Mouse (Mus musculus): ENCODE measurements around the gene Nek7. TPM values are rescaled to one million over a fixed set of nuclear protein-coding genes. Genes with fewer than 3 reads are reported as not detected.

The Nek7 gene
- polyA plus RNA-seq, 1 experiment from 2014 or later, result 44.7 TPM

GRCm38 (mm10) chr1:138507446-138508043 lies 112.4 kb downstream of the Nek7 start:
- Histone ChIP-seq H3K27me3 (ENCODE audit: control insufficient read depth, insufficient read depth, low read length) (no peaks in the 10 kb centered on the region), H3K4me3 (ENCODE audit: low read depth, low read length) (no peak overlapping the region), H3K9ac (replicated peaks; ENCODE audit: low read depth, low read length) (no peak overlapping the region), H3K9me3 (ENCODE audit: control insufficient read depth, low read depth, low read length) (no peaks in the 10 kb centered on the region), H3K4me1 (ENCODE audit: control insufficient read depth, insufficient read depth, low read length) (0 out of 2 replicates have a peak, but pooled peaks cover 2% of the 10 kb centered on the region), H3K36me3 (ENCODE audit: control insufficient read depth, insufficient read depth, low read length) (no peaks in the 10 kb centered on the region), H3K4me2 (replicated peaks; ENCODE audit: low read depth, low read length) (no peak overlapping the region), H3K27ac (ENCODE audit: low read length) (no peak overlapping the region)
- no peak for ATAC-seq (ENCODE audit: insufficient number of reproducible peaks, insufficient read depth, low FRiP score, low read depth)
- WGBS, result 62% methylated on average over 13 of the region's 13 CpGs

- Histone ChIP-seq H3K9me3 (ENCODE audit: control insufficient read depth, low read depth, low read length) (no peaks in the 10 kb centered on the region), H3K27ac (ENCODE audit: low read length) (no peak overlapping the region), H3K27me3 (ENCODE audit: control insufficient read depth, insufficient read depth, low read length) (no peaks in the 10 kb centered on the region), H3K4me3 (ENCODE audit: low read depth, low read length) (no peak overlapping the region), H3K9ac (replicated peaks; ENCODE audit: low read depth, low read length) (no peak overlapping the region), H3K4me1 (ENCODE audit: control insufficient read depth, insufficient read depth, low read length) (0 out of 2 replicates have a peak, but pooled peaks cover 2% of the 10 kb centered on the region), H3K4me2 (replicated peaks; ENCODE audit: low read depth, low read length) (no peak overlapping the region), H3K36me3 (ENCODE audit: control insufficient read depth, insufficient read depth, low read length) (no peaks in the 10 kb centered on the region)
- 40% methylated on average over 4 of the region's 4 CpGs for WGBS
- ATAC-seq (ENCODE audit: insufficient number of reproducible peaks, insufficient read depth, low FRiP score, low read depth), result no peak
These were observed 112.9 kb downstream of the Nek7 start for GRCm38 (mm10) chr1:138507014-138507413.

- ATAC-seq (ENCODE audit: insufficient number of reproducible peaks, insufficient read depth, low FRiP score, low read depth), result no peak
- Histone ChIP-seq H3K4me3 (ENCODE audit: low read depth, low read length) (no peak overlapping the region), H3K4me2 (replicated peaks; ENCODE audit: low read depth, low read length) (no peak overlapping the region), H3K27ac (ENCODE audit: low read length) (no peak overlapping the region), H3K9me3 (ENCODE audit: control insufficient read depth, low read depth, low read length) (no peaks in the 10 kb centered on the region), H3K9ac (replicated peaks; ENCODE audit: low read depth, low read length) (no peak overlapping the region), H3K27me3 (ENCODE audit: control insufficient read depth, insufficient read depth, low read length) (no peaks in the 10 kb centered on the region), H3K36me3 (ENCODE audit: control insufficient read depth, insufficient read depth, low read length) (no peaks in the 10 kb centered on the region), H3K4me1 (ENCODE audit: control insufficient read depth, insufficient read depth, low read length) (0 out of 2 replicates have a peak, but pooled peaks cover 2% of the 10 kb centered on the region)
- WGBS, result 44% methylated on average over 5 of the region's 5 CpGs
These were observed 115.7 kb downstream of the Nek7 start for GRCm38 (mm10) chr1:138504228-138504627.

GRCm38 (mm10) chr1:138500691-138501090 lies 119.2 kb downstream of the Nek7 start:
- Histone ChIP-seq H3K4me1 (ENCODE audit: control insufficient read depth, insufficient read depth, low read length) (peaks cover 3% of the 10 kb centered on the region; the same call in 1 of the 2 replicates), H3K9ac (replicated peaks; ENCODE audit: low read depth, low read length) (no peak overlapping the region), H3K27ac (ENCODE audit: low read length) (no peak overlapping the region), H3K36me3 (ENCODE audit: control insufficient read depth, insufficient read depth, low read length) (no peaks in the 10 kb centered on the region), H3K4me2 (replicated peaks; ENCODE audit: low read depth, low read length) (no peak overlapping the region), H3K4me3 (ENCODE audit: low read depth, low read length) (no peak overlapping the region), H3K9me3 (ENCODE audit: control insufficient read depth, low read depth, low read length) (no peaks in the 10 kb centered on the region), H3K27me3 (ENCODE audit: control insufficient read depth, insufficient read depth, low read length) (no peaks in the 10 kb centered on the region)
- WGBS, result 71% methylated on average over 6 of the region's 6 CpGs
- no peak for ATAC-seq (ENCODE audit: insufficient number of reproducible peaks, insufficient read depth, low FRiP score, low read depth)

- H3K4me2 ChIP-seq (replicated peaks; ENCODE audit: low read depth, low read length), result no peak overlapping the region
- no peak overlapping the region for H3K9ac ChIP-seq (replicated peaks; ENCODE audit: low read depth, low read length)
- no peak for ATAC-seq (ENCODE audit: insufficient number of reproducible peaks, insufficient read depth, low FRiP score, low read depth)
- no peaks in the 10 kb centered on the region for H3K36me3 ChIP-seq (ENCODE audit: control insufficient read depth, insufficient read depth, low read length)
- H3K27me3 ChIP-seq (ENCODE audit: control insufficient read depth, insufficient read depth, low read length), result no peaks in the 10 kb centered on the region
- H3K9me3 ChIP-seq (ENCODE audit: control insufficient read depth, low read depth, low read length), result no peaks in the 10 kb centered on the region
- peaks cover 3% of the 10 kb centered on the region; the same call in 1 of the 2 replicates for H3K4me1 ChIP-seq (ENCODE audit: control insufficient read depth, insufficient read depth, low read length)
- no peak overlapping the region for H3K4me3 ChIP-seq (ENCODE audit: low read depth, low read length)
- WGBS, result 33% methylated on average over 10 of the region's 10 CpGs
- H3K27ac ChIP-seq (ENCODE audit: low read length), result no peak overlapping the region
These were observed 119.8 kb downstream of the Nek7 start for GRCm38 (mm10) chr1:138500155-138500554.

- Histone ChIP-seq H3K27ac (ENCODE audit: low read length) (no peak overlapping the region), H3K27me3 (ENCODE audit: control insufficient read depth, insufficient read depth, low read length) (no peaks in the 10 kb centered on the region), H3K4me2 (replicated peaks; ENCODE audit: low read depth, low read length) (no peak overlapping the region), H3K9ac (replicated peaks; ENCODE audit: low read depth, low read length) (no peak overlapping the region), H3K4me3 (ENCODE audit: low read depth, low read length) (no peak overlapping the region), H3K9me3 (ENCODE audit: control insufficient read depth, low read depth, low read length) (no peaks in the 10 kb centered on the region), H3K36me3 (ENCODE audit: control insufficient read depth, insufficient read depth, low read length) (no peaks in the 10 kb centered on the region), H3K4me1 (ENCODE audit: control insufficient read depth, insufficient read depth, low read length) (peaks cover 3% of the 10 kb centered on the region; the same call in 1 of the 2 replicates)
- ATAC-seq (ENCODE audit: insufficient number of reproducible peaks, insufficient read depth, low FRiP score, low read depth), result no peak
- WGBS, result 45% methylated on average over 9 of the region's 9 CpGs
These were observed 120.5 kb downstream of the Nek7 start for GRCm38 (mm10) chr1:138499461-138499860.

- Histone ChIP-seq H3K4me1 (ENCODE audit: control insufficient read depth, insufficient read depth, low read length) (no peaks in the 10 kb centered on the region), H3K4me2 (replicated peaks; ENCODE audit: low read depth, low read length) (no peak overlapping the region), H3K27me3 (ENCODE audit: control insufficient read depth, insufficient read depth, low read length) (no peaks in the 10 kb centered on the region), H3K36me3 (ENCODE audit: control insufficient read depth, insufficient read depth, low read length) (no peaks in the 10 kb centered on the region), H3K27ac (ENCODE audit: low read length) (no peak overlapping the region), H3K9me3 (ENCODE audit: control insufficient read depth, low read depth, low read length) (no peaks in the 10 kb centered on the region), H3K4me3 (ENCODE audit: low read depth, low read length) (no peak overlapping the region), H3K9ac (replicated peaks; ENCODE audit: low read depth, low read length) (no peak overlapping the region)
- 94% methylated on average over 6 of the region's 6 CpGs for WGBS
- no peak for ATAC-seq (ENCODE audit: insufficient number of reproducible peaks, insufficient read depth, low FRiP score, low read depth)
These were observed 128.4 kb downstream of the Nek7 start for GRCm38 (mm10) chr1:138491382-138492097.

- no peaks in the 10 kb centered on the region for H3K36me3 ChIP-seq (ENCODE audit: control insufficient read depth, insufficient read depth, low read length)
- H3K4me3 ChIP-seq (ENCODE audit: low read depth, low read length), result no peak overlapping the region
- H3K27ac ChIP-seq (ENCODE audit: low read length), result no peak overlapping the region
- H3K9me3 ChIP-seq (ENCODE audit: control insufficient read depth, low read depth, low read length), result no peaks in the 10 kb centered on the region
- H3K4me1 ChIP-seq (ENCODE audit: control insufficient read depth, insufficient read depth, low read length), result no peaks in the 10 kb centered on the region
- ATAC-seq (ENCODE audit: insufficient number of reproducible peaks, insufficient read depth, low FRiP score, low read depth), result no peak
- WGBS, result 74% methylated on average over 5 of the region's 5 CpGs
- H3K27me3 ChIP-seq (ENCODE audit: control insufficient read depth, insufficient read depth, low read length), result no peaks in the 10 kb centered on the region
- H3K4me2 ChIP-seq (replicated peaks; ENCODE audit: low read depth, low read length), result no peak overlapping the region
- no peak overlapping the region for H3K9ac ChIP-seq (replicated peaks; ENCODE audit: low read depth, low read length)
These were observed 132.4 kb downstream of the Nek7 start for GRCm38 (mm10) chr1:138487569-138487968.
